Mouse (Mus musculus): Measurements from ENCODE around the gene Otud5.
"Not testable (repeated sequence)": the region's sequence is repeated elsewhere in the genome, so short reads cannot be mapped to it uniquely, and the experiment has no call there.

GRCm38 (mm10) chrX:7802157-7802556 is 39.0 kb upstream of the Otud5 start:
- not testable (repeated sequence) for TF ChIP-seq CTCF (IDR thresholded peaks at IDR 0.05; ENCODE audit: insufficient read depth, low read length); POLR2A (IDR thresholded peaks at IDR 0.05; ENCODE audit: borderline replicate concordance, extremely low read depth, low read depth, low read length)

All from lung, adult 2 months (tissue).